22 mouse cellular contexts compared by ENCODE assay signal in genomic region chr11:119621266-119621665, GRCm38 (mm10). TPM values are rescaled to one million over a fixed set of nuclear protein-coding genes. Genes with fewer than 3 reads are reported as not detected.
DNase-seq lines count a peak whose midpoint lies in the region; ATAC-seq lines count a peak whose summit lies in the region.
"Had no signal": no experiment of that assay in that cellular context is flagged by ENCODE, and none has a peak within 500 bp of the region (broad histone marks: within the 10 kb centered on the region; RNA-seq: fewer than 3 reads in every experiment).

No protein-coding gene starts in this region.

- no peak overlapping the region for H3K27ac ChIP-seq in embryonic facial prominence, embryonic 11.5 days (replicated peaks; ENCODE audit: low read depth, low read length)
- H3K27ac ChIP-seq in limb, embryonic 11.5 days (replicated peaks; ENCODE audit: low read depth, low read length) = peak overlapping the region; percentile 47; the same call in 1 of the 2 replicates
- H3K27ac ChIP-seq in forebrain, embryonic 15.5 days (replicated peaks) = no peak overlapping the region
- H3K27ac ChIP-seq: embryonic facial prominence, embryonic 15.5 days; forebrain, embryonic 10.5 days; heart, embryonic 13.5 days; hindbrain, embryonic 15.5 days had no signal

- H3K4me1 ChIP-seq in embryonic facial prominence, embryonic 11.5 days (ENCODE audit: control insufficient read depth, insufficient read depth, low read length) = peaks cover 6% of the 10 kb centered on the region
- peaks cover 15% of the 10 kb centered on the region for H3K4me1 ChIP-seq in limb, embryonic 11.5 days (ENCODE audit: control insufficient read depth, insufficient read depth, low read length)
- peaks cover 10% of the 10 kb centered on the region for H3K4me1 ChIP-seq in forebrain, embryonic 15.5 days

- peak; percentile 50 for DNase-seq in embryo, embryonic 10 days (ENCODE audit: low spot score)
- no peak for DNase-seq in embryo, embryonic 9.5 days (ENCODE audit: extremely low spot score)
- peak; percentile 58 for DNase-seq in embryonic facial prominence, embryonic 11.5 days (ENCODE audit: low spot score)
- DNase-seq in limb, embryonic 11.5 days (ENCODE audit: low spot score) = peak; percentile 63
- DNase-seq in spleen, postnatal 36 days (ENCODE audit: low spot score in 2 of 2) = no peak
- no peak for DNase-seq in B cell, adult 2 months
- DNase-seq: adrenal gland, postnatal 14 days; cerebellum, adult 11-12 months; cerebellum, adult 9-10 months; cerebellum, postnatal 25 days; gastrocnemius, postnatal 10 days; heart, postnatal 36 days had no signal

- no peaks in the 10 kb centered on the region for H3K36me3 ChIP-seq in embryonic facial prominence, embryonic 11.5 days (replicated peaks; ENCODE audit: control insufficient read depth, insufficient read depth, low read depth, low read length)
- H3K36me3 ChIP-seq in limb, embryonic 11.5 days (ENCODE audit: control insufficient read depth, insufficient read depth, low read length) = no peaks in the 10 kb centered on the region
- no peaks in the 10 kb centered on the region for H3K36me3 ChIP-seq in forebrain, embryonic 15.5 days
- H3K36me3 ChIP-seq: embryonic facial prominence, embryonic 15.5 days; forebrain, embryonic 10.5 days; heart, embryonic 13.5 days; hindbrain, embryonic 15.5 days had no signal

- H3K4me2 ChIP-seq in embryonic facial prominence, embryonic 11.5 days (ENCODE audit: low read depth, low read length) = no peak overlapping the region
- no peak overlapping the region for H3K4me2 ChIP-seq in limb, embryonic 11.5 days (ENCODE audit: low read depth, severe bottlenecking)
- H3K4me2 ChIP-seq in forebrain, embryonic 15.5 days (replicated peaks) = no peak overlapping the region
- H3K4me2 ChIP-seq: embryonic facial prominence, embryonic 15.5 days; heart, embryonic 13.5 days; hindbrain, embryonic 15.5 days had no signal

- WGBS in embryonic facial prominence, embryonic 11.5 days = 42% methylated on average over 3 of the region's 3 CpGs
- 15% methylated on average over 3 of the region's 3 CpGs for WGBS in limb, embryonic 11.5 days
- 93% methylated on average over 3 of the region's 3 CpGs for WGBS in forebrain, embryonic 15.5 days

- H3K9me3 ChIP-seq in embryonic facial prominence, embryonic 11.5 days (replicated peaks; ENCODE audit: control insufficient read depth, low read length) = no peaks in the 10 kb centered on the region
- no peaks in the 10 kb centered on the region for H3K9me3 ChIP-seq in limb, embryonic 11.5 days (ENCODE audit: control insufficient read depth, low read length)
- H3K9me3 ChIP-seq in forebrain, embryonic 15.5 days = no peaks in the 10 kb centered on the region
- H3K9me3 ChIP-seq: embryonic facial prominence, embryonic 15.5 days; forebrain, embryonic 10.5 days; heart, embryonic 13.5 days; hindbrain, embryonic 15.5 days had no signal

- H3K27me3 ChIP-seq in embryonic facial prominence, embryonic 11.5 days (ENCODE audit: control insufficient read depth, insufficient read depth, low read length) = no peaks in the 10 kb centered on the region
- no peaks in the 10 kb centered on the region for H3K27me3 ChIP-seq in limb, embryonic 11.5 days (ENCODE audit: control insufficient read depth, insufficient read depth, low read length)
- no peaks in the 10 kb centered on the region for H3K27me3 ChIP-seq in forebrain, embryonic 15.5 days
- H3K27me3 ChIP-seq: CH12.LX; embryonic facial prominence, embryonic 15.5 days; heart, embryonic 13.5 days; hindbrain, embryonic 15.5 days; Patski had no signal

- no peak overlapping the region for H3K9ac ChIP-seq in embryonic facial prominence, embryonic 11.5 days (replicated peaks; ENCODE audit: low read length)
- no peak overlapping the region for H3K9ac ChIP-seq in limb, embryonic 11.5 days (ENCODE audit: low read length)
- H3K9ac ChIP-seq in forebrain, embryonic 15.5 days (replicated peaks) = no peak overlapping the region
- H3K9ac ChIP-seq: embryonic facial prominence, embryonic 15.5 days; heart, embryonic 13.5 days; hindbrain, embryonic 15.5 days had no signal

- H3K4me3 ChIP-seq in embryonic facial prominence, embryonic 11.5 days (ENCODE audit: low read depth, low read length) = no peak overlapping the region
- H3K4me3 ChIP-seq in limb, embryonic 11.5 days (ENCODE audit: low read depth, low read length) = no peak overlapping the region
- H3K4me3 ChIP-seq in forebrain, embryonic 15.5 days = no peak overlapping the region
- H3K4me3 ChIP-seq: embryonic facial prominence, embryonic 15.5 days; erythroblast, embryonic 14.5 days; forebrain, embryonic 10.5 days; heart, embryonic 13.5 days; hindbrain, embryonic 15.5 days had no signal

- no peak for ATAC-seq in embryonic facial prominence, embryonic 11.5 days (replicated peaks; ENCODE audit: insufficient number of reproducible peaks, low FRiP score, low TSS enrichment, low read depth)
- no peak for ATAC-seq in limb, embryonic 11.5 days (ENCODE audit: insufficient number of reproducible peaks, low FRiP score, low TSS enrichment, low read depth)
- no peak for ATAC-seq in forebrain, embryonic 15.5 days (replicated peaks)
- ATAC-seq: activated CD4-positive, CD25-positive, alpha-beta regulatory T cell, adult 4 months; forebrain, embryonic 14.5 days; Patski had no signal

RNA-seq across cellular contexts. Expression of gene Rptor, which starts 18.6 kb away (rescaled TPM):
- 10.1 and 10.4 TPM in 2 replicates for polyA plus RNA-seq in embryonic facial prominence, embryonic 11.5 days (2014; fragmentation: Nextera tagmentation; extraction: Ambion mirVana)
- 13.8 and 16.2 TPM in 2 replicates for polyA plus RNA-seq in limb, embryonic 11.5 days (2014; fragmentation: Nextera tagmentation; extraction: Ambion mirVana)
- polyA plus RNA-seq in forebrain, embryonic 15.5 days (2015; fragmentation: Nextera tagmentation; extraction: Ambion mirVana) = 12.0 and 13.3 TPM in 2 replicates

Comparison
In these comparisons a context has a peak if more than half of its experiments do, and no peak if none do; other contexts are left out.
1. DNase-seq: peak in embryo, embryonic 10 days (single experiment), embryonic facial prominence, embryonic 11.5 days (single experiment) and limb, embryonic 11.5 days (single experiment); none in embryo, embryonic 9.5 days (single experiment), spleen, postnatal 36 days (0 of 2) and B cell, adult 2 months (0 of 2).